ENCODE assay signal across 8 mouse cellular contexts in the genomic region with DNA sequence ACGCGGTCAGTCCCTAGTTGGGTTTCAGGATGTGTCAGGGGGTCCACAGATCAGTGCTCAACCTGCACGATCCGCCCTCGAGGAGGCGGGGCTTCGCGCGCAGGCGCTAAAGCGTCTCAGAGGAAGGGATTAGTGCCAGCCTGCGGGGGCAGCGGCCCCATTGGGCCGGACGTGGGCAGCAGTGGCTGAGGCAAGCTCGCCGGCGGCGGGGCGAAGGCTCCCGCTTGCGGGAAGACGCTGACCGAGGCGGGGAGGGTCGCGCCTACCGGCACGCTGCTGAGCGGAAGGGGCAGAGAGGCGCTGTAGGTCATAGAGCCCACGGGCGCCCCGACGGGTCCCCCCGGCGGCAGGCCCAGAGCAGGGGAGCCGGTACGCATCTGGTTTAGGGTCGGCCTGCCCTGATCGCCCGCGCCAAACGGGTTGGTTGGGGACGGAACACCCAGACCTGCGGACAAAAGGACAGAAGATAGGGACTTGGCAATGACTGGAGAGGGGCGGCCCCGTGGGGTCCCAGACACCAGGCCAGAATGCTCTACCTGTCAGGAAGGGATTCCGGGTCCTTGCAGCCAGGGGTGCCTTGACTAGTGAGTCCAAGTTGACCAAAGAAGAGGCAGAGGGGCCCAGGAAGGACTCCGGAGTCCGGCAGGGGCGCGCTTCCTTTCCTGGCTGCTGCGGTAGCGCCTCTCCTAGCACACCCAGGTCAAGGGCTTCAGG. TPM values are rescaled to one million over a fixed set of nuclear protein-coding genes. Genes with fewer than 3 reads are reported as not detected.
DNase-seq lines count a peak whose midpoint lies in the region; ATAC-seq and TF ChIP-seq lines count a peak whose summit lies in the region.

No protein-coding gene starts in this region.

- DNase-seq in heart, adult 11 months: no peak
- DNase-seq in adrenal gland, postnatal 14 days: peak; percentile 65
- DNase-seq in spleen, adult 12 weeks (ENCODE audit: low spot score): no peak

- peak; percentile 41; the same call in 1 of the 2 replicates for TF ChIP-seq POLR2A in embryonic fibroblast, embryonic 13.5 days (IDR thresholded peaks at IDR 0.05; ENCODE audit: low read depth, low read length)

- no peak for ATAC-seq in heart, embryonic 14.5 days (ENCODE audit: insufficient number of reproducible peaks, insufficient read depth, low FRiP score, low read depth)
- ATAC-seq in kidney, embryonic 14.5 days (ENCODE audit: low FRiP score, low TSS enrichment): peak; percentile 36; the same call in 1 of the 2 replicates
- peak; percentile 23 for ATAC-seq in megakaryocyte progenitor cell, adult 5-6 weeks (replicated peaks; ENCODE audit: poor library complexity)
- ATAC-seq in stomach, embryonic 16.5 days (ENCODE audit: insufficient read depth, low FRiP score): peak; percentile 22; the same call in 1 of the 2 replicates

- H3K27ac ChIP-seq in heart, embryonic 14.5 days (replicated peaks in 1 of 2; ENCODE audit: control insufficient read depth in 1 of 2, insufficient read depth in 1 of 2, low read depth in 2 of 2, low read length in 2 of 2): no peak overlapping the region
- no peak overlapping the region for H3K27ac ChIP-seq in embryonic fibroblast, embryonic 13.5 days (ENCODE audit: insufficient read depth, low read length)
- no peak overlapping the region for H3K27ac ChIP-seq in kidney, embryonic 14.5 days (ENCODE audit: low read depth, low read length)
- H3K27ac ChIP-seq in stomach, embryonic 16.5 days (ENCODE audit: low read length): no peak overlapping the region

- H3K9ac ChIP-seq in heart, embryonic 14.5 days (ENCODE audit: low read length): peak overlapping the region; percentile 62; the same call in 1 of the 2 replicates
- peak overlapping the region; percentile 60 for H3K9ac ChIP-seq in kidney, embryonic 14.5 days (ENCODE audit: low read depth, low read length)
- H3K9ac ChIP-seq in stomach, embryonic 16.5 days (ENCODE audit: low read length): peak overlapping the region; percentile 70

- 18% methylated on average over 54 of the region's 55 CpGs for WGBS in heart, embryonic 14.5 days
- 6% methylated on average over 51 of the region's 55 CpGs for WGBS in kidney, embryonic 14.5 days
- WGBS in stomach, embryonic 16.5 days: 11% methylated on average over 55 of the region's 55 CpGs

- H3K27me3 ChIP-seq in heart, embryonic 14.5 days (ENCODE audit: control insufficient read depth, insufficient read depth, low read length): peaks cover 21% of the 10 kb centered on the region
- H3K27me3 ChIP-seq in kidney, embryonic 14.5 days (ENCODE audit: control insufficient read depth, insufficient read depth, low read length): no peaks in the 10 kb centered on the region; the same call in 1 of the 2 replicates
- H3K27me3 ChIP-seq in stomach, embryonic 16.5 days (ENCODE audit: control insufficient read depth, insufficient read depth, low read length): peaks cover 3% of the 10 kb centered on the region; the same call in 1 of the 2 replicates

- no peak for TF ChIP-seq CTCF in embryonic fibroblast, embryonic 13.5 days (IDR thresholded peaks at IDR 0.05; ENCODE audit: borderline replicate concordance, insufficient read depth, low read length)

- H3K36me3 ChIP-seq in heart, embryonic 14.5 days (ENCODE audit: control insufficient read depth, insufficient read depth, low read length): peaks cover 42% of the 10 kb centered on the region
- H3K36me3 ChIP-seq in kidney, embryonic 14.5 days (ENCODE audit: control insufficient read depth, insufficient read depth, low read length): no peaks in the 10 kb centered on the region
- no peaks in the 10 kb centered on the region for H3K36me3 ChIP-seq in stomach, embryonic 16.5 days (ENCODE audit: control insufficient read depth, insufficient read depth, low read length)

- peak overlapping the region; percentile 68 for H3K4me2 ChIP-seq in heart, embryonic 14.5 days (ENCODE audit: low read length)
- peak overlapping the region; percentile 83 for H3K4me2 ChIP-seq in kidney, embryonic 14.5 days (replicated peaks; ENCODE audit: low read depth, low read length)
- peak overlapping the region; percentile 60 for H3K4me2 ChIP-seq in stomach, embryonic 16.5 days (ENCODE audit: low read depth, low read length)

- H3K4me3 ChIP-seq in heart, embryonic 14.5 days (ENCODE audit: control insufficient read depth in 1 of 2, insufficient read depth in 1 of 2, low read depth in 1 of 2, low read length in 2 of 2): peak overlapping the region; percentile 29 to 36
- peak overlapping the region; percentile 14; the same call in 1 of the 2 replicates for H3K4me3 ChIP-seq in embryonic fibroblast, embryonic 13.5 days (ENCODE audit: insufficient read depth, low read length)
- peak overlapping the region; percentile 44 for H3K4me3 ChIP-seq in kidney, embryonic 14.5 days (ENCODE audit: low read length)
- peak overlapping the region; percentile 45 for H3K4me3 ChIP-seq in stomach, embryonic 16.5 days (replicated peaks; ENCODE audit: low read length)

- peaks cover 19 to 23% of the 10 kb centered on the region in 2 experiments for H3K4me1 ChIP-seq in heart, embryonic 14.5 days (ENCODE audit: control insufficient read depth in 2 of 2, insufficient read depth in 2 of 2, low read length in 2 of 2)
- H3K4me1 ChIP-seq in embryonic fibroblast, embryonic 13.5 days (ENCODE audit: control insufficient read depth, insufficient read depth, low read length): no peaks in the 10 kb centered on the region
- 0 out of 2 replicates have a peak, but pooled peaks cover 3% of the 10 kb centered on the region for H3K4me1 ChIP-seq in kidney, embryonic 14.5 days (ENCODE audit: control insufficient read depth, insufficient read depth, low read length)
- peaks cover 12% of the 10 kb centered on the region for H3K4me1 ChIP-seq in stomach, embryonic 16.5 days (ENCODE audit: control insufficient read depth, insufficient read depth, low read length)

- H3K9me3 ChIP-seq in heart, embryonic 14.5 days (ENCODE audit: control insufficient read depth, low read length): no peaks in the 10 kb centered on the region
- H3K9me3 ChIP-seq in kidney, embryonic 14.5 days (ENCODE audit: control insufficient read depth, low read length): no peaks in the 10 kb centered on the region
- no peaks in the 10 kb centered on the region for H3K9me3 ChIP-seq in stomach, embryonic 16.5 days (replicated peaks; ENCODE audit: control insufficient read depth, low read length)

RNA-seq across cellular contexts. Expression of a gene that starts 5.2 kb away (rescaled TPM):
- polyA plus RNA-seq in heart, embryonic 14.5 days (2014; fragmentation: Nextera tagmentation; extraction: Ambion mirVana): not detected in 2 replicates
- total RNA-seq in adrenal gland, postnatal 14 days (2021): not detected in 2 replicates
- not detected in 2 replicates for polyA plus RNA-seq in embryonic fibroblast, embryonic 13.5 days (2011; ENCODE audit: insufficient read length, low read depth, missing spikeins)
- polyA plus RNA-seq in kidney, embryonic 14.5 days (2014; fragmentation: Nextera tagmentation; extraction: Ambion mirVana): 0.07 and 0.23 TPM in 2 replicates
- total RNA-seq in megakaryocyte progenitor cell, adult 5-6 weeks (2015): not detected in 2 replicates
- not detected in 2 replicates for total RNA-seq in megakaryocyte progenitor cell, adult 5-6 weeks (2017)
- polyA plus RNA-seq in stomach, embryonic 16.5 days (2015; fragmentation: Nextera tagmentation; extraction: Ambion mirVana): 0.22 and 0.29 TPM in 2 replicates

RNA-seq across cellular contexts. Expression of a gene that starts 8.6 kb away (rescaled TPM):
- 11.4 TPM in 2 replicates for polyA plus RNA-seq in heart, embryonic 14.5 days (2014; fragmentation: Nextera tagmentation; extraction: Ambion mirVana)
- 12.1 and 13.5 TPM in 2 replicates for total RNA-seq in adrenal gland, postnatal 14 days (2021)
- polyA plus RNA-seq in embryonic fibroblast, embryonic 13.5 days (2011; ENCODE audit: insufficient read length, low read depth, missing spikeins): 0.53 and 1.4 TPM in 2 replicates
- 13.4 and 16.4 TPM in 2 replicates for polyA plus RNA-seq in kidney, embryonic 14.5 days (2014; fragmentation: Nextera tagmentation; extraction: Ambion mirVana)
- total RNA-seq in megakaryocyte progenitor cell, adult 5-6 weeks (2015): not detected in 2 replicates
- 0.03 TPM in 1 of 2 replicates, not detected in the other for total RNA-seq in megakaryocyte progenitor cell, adult 5-6 weeks (2017)
- polyA plus RNA-seq in stomach, embryonic 16.5 days (2015; fragmentation: Nextera tagmentation; extraction: Ambion mirVana): 17.0 and 21.1 TPM in 2 replicates

RNA-seq across cellular contexts. Expression of a gene that starts 17.2 kb away (rescaled TPM):
- polyA plus RNA-seq in heart, embryonic 14.5 days (2014; fragmentation: Nextera tagmentation; extraction: Ambion mirVana): 7.7 TPM in 2 replicates
- 0.89 and 1.5 TPM in 2 replicates for total RNA-seq in adrenal gland, postnatal 14 days (2021)
- 31.7 and 38.9 TPM in 2 replicates for polyA plus RNA-seq in embryonic fibroblast, embryonic 13.5 days (2011; ENCODE audit: insufficient read length, low read depth, missing spikeins)
- polyA plus RNA-seq in kidney, embryonic 14.5 days (2014; fragmentation: Nextera tagmentation; extraction: Ambion mirVana): 8.7 and 14.1 TPM in 2 replicates
- total RNA-seq in megakaryocyte progenitor cell, adult 5-6 weeks (2015): not detected in 2 replicates
- total RNA-seq in megakaryocyte progenitor cell, adult 5-6 weeks (2017): not detected in 2 replicates
- 7.9 and 8.5 TPM in 2 replicates for polyA plus RNA-seq in stomach, embryonic 16.5 days (2015; fragmentation: Nextera tagmentation; extraction: Ambion mirVana)

RNA-seq across cellular contexts. Expression of a gene that starts 30.4 kb away (rescaled TPM):
- 4.7 and 6.6 TPM in 2 replicates for polyA plus RNA-seq in heart, embryonic 14.5 days (2014; fragmentation: Nextera tagmentation; extraction: Ambion mirVana)
- total RNA-seq in adrenal gland, postnatal 14 days (2021): 3.9 and 5.6 TPM in 2 replicates
- polyA plus RNA-seq in embryonic fibroblast, embryonic 13.5 days (2011; ENCODE audit: insufficient read length, low read depth, missing spikeins): 1.6 and 2.0 TPM in 2 replicates
- polyA plus RNA-seq in kidney, embryonic 14.5 days (2014; fragmentation: Nextera tagmentation; extraction: Ambion mirVana): 1.6 and 2.6 TPM in 2 replicates
- total RNA-seq in megakaryocyte progenitor cell, adult 5-6 weeks (2015): not detected in 2 replicates
- 0.20 and 2.5 TPM in 2 replicates for total RNA-seq in megakaryocyte progenitor cell, adult 5-6 weeks (2017)
- polyA plus RNA-seq in stomach, embryonic 16.5 days (2015; fragmentation: Nextera tagmentation; extraction: Ambion mirVana): 2.8 and 4.3 TPM in 2 replicates

RNA-seq across cellular contexts. Expression of a gene that starts 57.9 kb away (rescaled TPM):
- 5.4 and 6.9 TPM in 2 replicates for polyA plus RNA-seq in heart, embryonic 14.5 days (2014; fragmentation: Nextera tagmentation; extraction: Ambion mirVana)
- total RNA-seq in adrenal gland, postnatal 14 days (2021): 9.2 and 10.6 TPM in 2 replicates
- 4.1 and 5.5 TPM in 2 replicates for polyA plus RNA-seq in embryonic fibroblast, embryonic 13.5 days (2011; ENCODE audit: insufficient read length, low read depth, missing spikeins)
- polyA plus RNA-seq in kidney, embryonic 14.5 days (2014; fragmentation: Nextera tagmentation; extraction: Ambion mirVana): 4.1 and 4.5 TPM in 2 replicates
- total RNA-seq in megakaryocyte progenitor cell, adult 5-6 weeks (2015): 4.4 and 5.0 TPM in 2 replicates
- 5.0 and 6.2 TPM in 2 replicates for total RNA-seq in megakaryocyte progenitor cell, adult 5-6 weeks (2017)
- polyA plus RNA-seq in stomach, embryonic 16.5 days (2015; fragmentation: Nextera tagmentation; extraction: Ambion mirVana): 3.1 and 3.3 TPM in 2 replicates
